Mouse (Mus musculus) neural tube, embryonic 11.5 days (tissue): ENCODE measurements at regions not wholly inside any gene's neighbourhood (a gene's known extent, or its start where the extent isn't known, plus 50 kb on each side); places are given as distances from the start of the nearest gene placed in this dataset.

Experiments used
- ATAC-seq: fragments of 200-750 bp; cut with Nextera tagmentation; 2 replicates; pipeline ENCODE4 v1.8.0; 2017; ENCODE audit warnings: moderate number of reproducible peaks, mild to moderate bottlenecking, moderate TSS enrichment, moderate library complexity; ENCODE audit not compliant: insufficient read depth, low FRiP score, low TSS enrichment
- DNase-seq: peaks from one replicate; pipeline ENCODE4 v3.0.0-alpha.2; 2015; ENCODE audit warnings: low spot score
- H3K27ac ChIP-seq: fragments of 300-500 bp; sonication (generic); 2 replicates; pipeline ENCODE4 v1.5.1; 2014; ENCODE audit warnings: low read depth, mild to moderate bottlenecking, low read length
- H3K27me3 ChIP-seq: fragments of 300-500 bp; sonication (generic); 2 replicates; pipeline ENCODE4 v1.6.1; 2014; ENCODE audit warnings: mild to moderate bottlenecking, low read length, mixed read lengths; ENCODE audit not compliant: control insufficient read depth, insufficient read depth
- H3K36me3 ChIP-seq: fragments of 300-500 bp; sonication (generic); 2 replicates; pipeline ENCODE4 v1.6.1; 2014; ENCODE audit warnings: mild to moderate bottlenecking, low read length, moderate library complexity, mixed read lengths; ENCODE audit not compliant: control insufficient read depth, insufficient read depth
- H3K4me1 ChIP-seq: fragments of 300-500 bp; sonication (generic); 2 replicates; pipeline ENCODE4 v1.6.1; 2014; ENCODE audit warnings: low read length, mixed read lengths; ENCODE audit not compliant: control insufficient read depth, insufficient read depth
- H3K4me2 ChIP-seq: fragments of 300-500 bp; sonication (generic); 2 replicates; pipeline ENCODE4 v1.6.1; 2014; ENCODE audit warnings: low read depth, mild to moderate bottlenecking, moderate library complexity
- H3K4me3 ChIP-seq: fragments of 300-500 bp; sonication (generic); 2 replicates; pipeline ENCODE4 v1.5.1; 2014; ENCODE audit warnings: low read depth, low read length
- H3K9ac ChIP-seq: fragments of 300-500 bp; sonication (generic); 2 replicates; pipeline ENCODE4 v1.6.1; 2014; ENCODE audit warnings: mild to moderate bottlenecking, low read length
- H3K9me3 ChIP-seq: fragments of 300-500 bp; sonication (generic); 2 replicates; pipeline ENCODE4 v1.6.1; 2016; ENCODE audit warnings: low read length; ENCODE audit not compliant: control insufficient read depth
- whole genome bisulfite sequencing: fragments of 180-500 bp; shearing (Covaris S2); extraction: QIAGEN DNeasy Blood & Tissue Kit; methylation state at CpG from one replicate; pipeline ENCODE4 v1.1.7; 2014; 5-methylcytosine and 5-hydroxymethylcytosine counted together

DNA sequence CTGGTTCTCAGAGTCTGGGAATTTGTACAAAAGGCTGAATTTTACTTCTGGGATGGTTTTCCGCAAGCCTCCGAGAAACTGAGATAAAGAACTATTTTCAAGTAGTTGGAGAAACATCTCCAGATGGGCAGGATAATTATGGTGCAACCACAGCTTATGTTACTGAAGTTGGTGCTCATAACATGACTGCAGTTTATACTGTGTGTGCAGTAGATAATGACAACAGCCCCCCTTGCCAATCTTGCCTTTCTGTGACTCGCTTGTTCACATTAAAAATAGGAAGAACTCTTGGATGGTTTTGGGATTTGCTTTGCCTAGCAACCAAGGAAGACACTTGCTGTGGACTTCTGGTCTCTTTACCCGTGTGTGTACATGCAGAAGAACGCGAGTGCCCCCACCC, 72.4 kb upstream of the Psmd7 start:
- DNase-seq, result no peak
- H3K9me3 ChIP-seq, result 0 out of 2 replicates have a peak, but pooled peaks cover 3% of the 10 kb centered on the region
- H3K9ac ChIP-seq, result no peak overlapping the region
- no peak overlapping the region for H3K4me2 ChIP-seq
- no peaks in the 10 kb centered on the region for H3K36me3 ChIP-seq
- no peaks in the 10 kb centered on the region for H3K4me1 ChIP-seq
- whole genome bisulfite sequencing, result 91% methylated on average over 6 of the region's 6 CpGs
- no peak overlapping the region for H3K27ac ChIP-seq
- no peak for ATAC-seq
- no peak overlapping the region for H3K4me3 ChIP-seq
- H3K27me3 ChIP-seq, result no peaks in the 10 kb centered on the region

DNA sequence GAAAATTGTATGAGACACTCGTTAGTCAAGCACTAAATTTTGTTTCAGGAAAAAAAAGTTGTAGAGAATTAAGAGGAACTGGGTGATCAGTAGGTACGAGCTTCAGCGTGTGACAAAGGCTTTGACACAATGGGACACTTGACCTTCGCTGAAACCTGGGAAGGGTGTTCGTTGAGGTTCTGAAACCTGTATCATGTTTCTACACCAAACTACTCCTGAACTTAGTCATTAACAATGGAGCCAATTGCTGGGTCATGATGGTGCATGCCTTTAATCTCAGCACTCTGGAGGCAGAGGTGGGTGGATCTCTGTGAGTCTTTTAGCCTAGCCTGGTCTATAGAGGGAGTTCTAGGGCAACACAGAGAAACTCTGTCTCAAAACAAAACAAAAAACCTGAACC, 81.3 kb upstream of the Psmd7 start:
- H3K36me3 ChIP-seq, result no peaks in the 10 kb centered on the region
- WGBS, result 87% methylated on average over 5 of the region's 5 CpGs

GRCm38 (mm10) chr8:107671471-107671870, 83.2 kb upstream of the Psmd7 start:
- peak; percentile 38; the same call in 1 of the 2 replicates for ATAC-seq
- 34% methylated on average over 8 of the region's 8 CpGs for WGBS
- H3K9me3 ChIP-seq, result no peaks in the 10 kb centered on the region
- H3K27me3 ChIP-seq, result no peaks in the 10 kb centered on the region
- H3K4me2 ChIP-seq, result no peak overlapping the region
- peak; percentile 50 for DNase-seq
- H3K27ac ChIP-seq, result no peak overlapping the region
- H3K4me3 ChIP-seq, result no peak overlapping the region
- no peaks in the 10 kb centered on the region for H3K36me3 ChIP-seq
- no peaks in the 10 kb centered on the region; the same call in 1 of the 2 replicates for H3K4me1 ChIP-seq
- no peak overlapping the region for H3K9ac ChIP-seq

More for the DNA sequence above, 81.3 kb upstream of the Psmd7 start:
- Histone ChIP-seq H3K4me3 (no peak overlapping the region), H3K4me2 (no peak overlapping the region), H3K9ac (no peak overlapping the region), H3K9me3 (no peaks in the 10 kb centered on the region), H3K27me3 (no peaks in the 10 kb centered on the region), H3K27ac (no peak overlapping the region), H3K4me1 (no peaks in the 10 kb centered on the region; the same call in 1 of the 2 replicates)
- DNase-seq (no peak), ATAC-seq (no peak)

DNA sequence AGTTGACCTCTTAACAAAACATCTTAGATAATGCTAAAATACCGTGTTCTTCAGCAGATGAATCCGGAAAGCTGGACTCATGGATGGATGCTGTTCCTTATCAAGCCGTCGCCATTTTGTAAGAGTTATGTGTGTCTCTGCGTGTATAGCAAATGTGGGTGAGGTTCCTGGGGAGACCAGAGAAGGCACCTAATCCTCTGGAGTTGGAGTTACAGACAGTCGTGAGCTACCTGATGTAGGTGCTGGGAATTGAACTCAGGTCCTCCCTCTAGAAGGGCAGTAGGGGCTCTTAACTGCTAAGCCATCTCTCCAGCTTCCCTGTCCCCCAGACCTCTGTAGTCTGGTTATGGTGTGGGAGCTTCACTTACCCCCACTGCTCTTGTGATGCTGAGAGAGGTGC, 84.4 kb upstream of the Psmd7 start:
- WGBS, result 93% methylated on average over 6 of the region's 6 CpGs
- Histone ChIP-seq H3K27ac (no peak overlapping the region), H3K36me3 (no peaks in the 10 kb centered on the region), H3K9ac (no peak overlapping the region), H3K9me3 (no peaks in the 10 kb centered on the region), H3K4me3 (no peak overlapping the region), H3K4me2 (no peak overlapping the region), H3K27me3 (no peaks in the 10 kb centered on the region), H3K4me1 (no peaks in the 10 kb centered on the region; the same call in 1 of the 2 replicates)
- ATAC-seq, result no peak
- DNase-seq, result no peak

- DNase-seq (no peak), ATAC-seq (no peak)
- Histone ChIP-seq H3K4me2 (no peak overlapping the region), H3K9me3 (no peaks in the 10 kb centered on the region), H3K27ac (no peak overlapping the region), H3K36me3 (no peaks in the 10 kb centered on the region), H3K27me3 (no peaks in the 10 kb centered on the region), H3K4me3 (no peak overlapping the region), H3K9ac (no peak overlapping the region), H3K4me1 (no peaks in the 10 kb centered on the region)
- 88% methylated on average over 11 of the region's 11 CpGs for WGBS
Observed at GRCm38 (mm10) chr8:107682066-107682465, 93.8 kb upstream of the Psmd7 start.

DNA sequence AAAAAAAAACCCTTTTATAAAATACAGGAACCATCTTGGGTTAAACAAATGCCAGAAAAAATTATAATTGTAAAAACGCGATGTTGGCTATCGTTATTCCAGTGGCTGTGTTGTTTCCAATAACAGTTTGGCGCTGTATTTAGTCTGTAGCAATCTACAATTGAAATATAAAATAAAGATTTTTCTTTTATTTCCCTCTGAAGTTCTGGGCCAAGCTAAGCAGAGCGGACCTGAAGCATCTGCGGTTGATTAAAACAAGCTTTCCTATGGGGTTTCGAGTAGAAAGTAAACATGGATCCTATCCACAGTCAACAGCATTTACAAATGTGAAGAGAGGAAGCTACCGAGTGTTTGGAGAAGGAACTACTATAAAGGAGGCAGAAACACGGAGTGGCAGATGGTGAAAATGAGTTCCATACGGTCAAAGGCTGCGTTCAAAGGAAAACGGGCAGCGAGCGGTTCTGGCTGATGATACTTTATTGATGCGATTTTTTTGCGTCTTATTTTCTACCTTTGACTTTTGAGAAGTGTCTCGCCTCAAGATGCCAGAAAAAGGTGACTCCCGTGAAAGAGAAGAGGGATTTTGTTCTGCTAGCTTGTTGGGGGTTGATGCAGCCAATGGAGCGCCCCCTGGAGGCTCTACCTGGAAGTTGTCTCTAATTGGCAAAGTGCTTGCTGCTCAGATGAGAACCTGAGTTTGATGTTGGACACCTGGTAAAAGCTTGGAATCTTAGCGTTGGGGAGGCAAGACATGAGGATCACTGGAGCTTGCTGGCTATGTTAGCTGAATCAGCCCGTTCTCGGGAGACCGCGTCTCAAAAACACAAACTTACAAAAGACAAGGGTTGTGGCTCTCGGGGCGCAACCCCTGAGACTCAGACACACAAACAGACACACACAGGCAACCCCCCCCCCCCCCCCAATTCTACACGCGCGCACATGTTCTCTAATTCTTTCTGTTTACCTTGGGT, 96.7 kb upstream of the Psmd7 start:
- no peak overlapping the region for H3K27ac ChIP-seq
- H3K4me2 ChIP-seq, result no peak overlapping the region
- no peaks in the 10 kb centered on the region for H3K4me1 ChIP-seq
- whole genome bisulfite sequencing, result 56% methylated on average over 29 of the region's 29 CpGs
- H3K27me3 ChIP-seq, result no peaks in the 10 kb centered on the region
- no peaks in the 10 kb centered on the region for H3K9me3 ChIP-seq
- DNase-seq, result peak; percentile 36
- no peak for ATAC-seq
- no peaks in the 10 kb centered on the region for H3K36me3 ChIP-seq
- no peak overlapping the region for H3K4me3 ChIP-seq
- H3K9ac ChIP-seq, result no peak overlapping the region

- no peak for ATAC-seq
- H3K4me2 ChIP-seq, result no peak overlapping the region
- 66% methylated on average over 5 of the region's 5 CpGs for WGBS
- H3K4me3 ChIP-seq, result no peak overlapping the region
- H3K36me3 ChIP-seq, result no peaks in the 10 kb centered on the region
- no peak for DNase-seq
- no peaks in the 10 kb centered on the region for H3K27me3 ChIP-seq
- H3K9ac ChIP-seq, result no peak overlapping the region
- H3K4me1 ChIP-seq, result no peaks in the 10 kb centered on the region
- no peak overlapping the region for H3K27ac ChIP-seq
- H3K9me3 ChIP-seq, result no peaks in the 10 kb centered on the region
Observed at GRCm38 (mm10) chr8:107686936-107687335, 98.7 kb upstream of the Psmd7 start.

DNA sequence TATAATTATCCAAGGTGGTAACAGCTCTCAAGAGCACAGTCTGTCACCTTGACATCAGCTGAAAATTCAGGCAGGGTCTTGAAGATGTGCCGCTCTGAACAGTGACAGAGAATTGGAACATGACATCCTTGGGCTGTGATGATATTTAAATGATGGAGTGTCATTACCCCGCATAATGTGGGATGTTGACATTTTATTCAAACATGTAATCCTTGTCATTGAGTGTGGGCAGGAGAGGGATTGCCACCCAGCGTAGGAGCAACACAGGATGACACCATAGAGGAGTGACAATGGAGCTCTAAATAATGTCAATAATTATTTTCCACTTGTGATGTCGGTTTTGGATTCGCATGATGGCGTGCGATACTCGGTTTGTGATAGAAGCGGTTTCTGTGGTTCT, 99.3 kb upstream of the Psmd7 start:
- no peaks in the 10 kb centered on the region for H3K36me3 ChIP-seq
- no peaks in the 10 kb centered on the region for H3K9me3 ChIP-seq
- no peak overlapping the region for H3K9ac ChIP-seq
- H3K27me3 ChIP-seq, result no peaks in the 10 kb centered on the region
- no peak for ATAC-seq
- no peak overlapping the region for H3K4me2 ChIP-seq
- no peaks in the 10 kb centered on the region for H3K4me1 ChIP-seq
- WGBS, result 96% methylated on average over 9 of the region's 9 CpGs
- no peak for DNase-seq
- no peak overlapping the region for H3K27ac ChIP-seq
- H3K4me3 ChIP-seq, result no peak overlapping the region

GRCm38 (mm10) chr8:107689020-107689419, 100.8 kb upstream of the Psmd7 start:
- Histone ChIP-seq H3K27me3 (no peaks in the 10 kb centered on the region), H3K4me2 (no peak overlapping the region), H3K4me1 (no peaks in the 10 kb centered on the region), H3K4me3 (no peak overlapping the region), H3K9ac (no peak overlapping the region), H3K36me3 (no peaks in the 10 kb centered on the region), H3K9me3 (no peaks in the 10 kb centered on the region), H3K27ac (no peak overlapping the region)
- DNase-seq (no peak), ATAC-seq (no peak)
- 88% methylated on average over 10 of the region's 10 CpGs for WGBS
